Mouse (Mus musculus): Measurements from ENCODE around the gene Cdk18. TPM values are rescaled to one million over a fixed set of nuclear protein-coding genes. Genes with fewer than 3 reads are reported as not detected.

Cdk18 gene
- total RNA-seq, 2 experiments from 2014 or later, result 9.9 to 12.5 TPM

- intact Hi-C loops (cut with DNase I), result no loop called here
- DNase-seq, result no peak
Observed at GRCm38 (mm10) chr1:132150817-132151601, 11.5 kb upstream of the Cdk18 start.

DNA sequence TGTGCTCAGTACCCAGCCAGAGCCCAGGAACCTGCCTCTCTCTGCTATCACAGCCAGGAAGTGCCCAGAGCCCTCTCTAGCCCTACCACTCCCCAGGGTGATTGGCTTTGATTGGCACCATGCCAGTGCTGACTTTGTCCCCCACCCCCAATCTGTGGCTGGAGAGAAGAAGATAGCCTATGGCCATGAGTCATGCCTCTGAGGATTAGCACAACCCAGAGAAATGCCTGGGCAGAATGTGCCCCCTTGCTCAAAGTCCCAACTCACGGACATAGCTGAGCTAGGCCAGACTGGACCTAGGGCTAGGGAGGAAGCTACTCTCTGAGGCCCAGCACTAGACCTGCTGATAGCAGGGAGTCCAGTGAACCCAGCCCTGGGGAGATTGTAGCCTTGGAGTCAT lies 10.7 kb upstream of the Cdk18 start:
- DNase-seq, result no peak
- intact Hi-C loops (cut with DNase I), result no loop called here

GRCm38 (mm10) chr1:132149410-132149809 lies 9.9 kb upstream of the Cdk18 start:
- intact Hi-C loops (cut with DNase I), result no loop called here
- no peak for DNase-seq

GRCm38 (mm10) chr1:132145973-132146685 lies 6.6 kb upstream of the Cdk18 start:
- intact Hi-C loops (cut with DNase I), result no loop called here
- no peak for DNase-seq

- intact Hi-C loops (cut with DNase I), result no loop called here
- DNase-seq, result no peak
Observed at GRCm38 (mm10) chr1:132144837-132145236, 5.4 kb upstream of the Cdk18 start.

- DNase-seq, result no peak
- intact Hi-C loops (cut with DNase I), result no loop called here
Observed at GRCm38 (mm10) chr1:132144223-132144622, 4.7 kb upstream of the Cdk18 start.

DNA sequence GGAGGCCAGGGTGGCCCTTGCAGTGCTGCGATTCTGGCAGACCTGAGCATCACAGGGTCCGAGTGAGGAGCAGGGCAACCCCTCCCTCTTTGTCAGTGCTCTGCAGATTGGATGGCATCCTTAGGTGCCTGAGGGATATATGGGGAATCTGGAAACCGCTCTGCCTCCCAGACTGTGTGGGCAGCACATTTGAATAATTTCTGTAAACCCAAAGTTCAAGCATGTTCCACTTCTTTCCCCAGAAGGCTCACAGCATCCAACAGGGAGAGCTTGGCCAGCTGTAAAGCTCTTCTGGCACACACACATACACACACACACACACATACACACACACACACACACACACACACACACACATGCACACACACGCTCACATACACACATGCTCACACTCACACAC lies 4.2 kb upstream of the Cdk18 start:
- no peak for DNase-seq
- intact Hi-C loops (cut with DNase I), result no loop called here

DNA sequence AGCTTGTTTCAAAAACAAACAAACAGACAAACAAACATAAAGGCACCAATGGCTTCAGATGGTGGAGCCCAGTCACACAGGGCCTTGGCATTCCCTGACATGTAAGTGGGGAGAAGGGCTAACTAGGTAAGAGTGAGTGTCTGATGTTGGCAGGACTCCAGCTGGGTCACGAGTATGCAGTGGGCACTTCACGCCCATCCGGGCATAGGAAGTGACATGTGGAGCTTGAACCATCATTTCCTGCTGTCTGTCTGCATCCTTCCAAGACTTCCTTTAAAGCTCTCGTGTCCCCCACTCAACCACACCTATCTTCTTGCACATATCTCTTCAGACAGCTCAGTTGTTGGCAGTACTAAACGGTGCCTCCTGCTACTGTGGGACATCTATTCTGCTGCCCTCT lies 3.6 kb upstream of the Cdk18 start:
- intact Hi-C loops (cut with DNase I), result no loop called here
- no peak for DNase-seq

DNA sequence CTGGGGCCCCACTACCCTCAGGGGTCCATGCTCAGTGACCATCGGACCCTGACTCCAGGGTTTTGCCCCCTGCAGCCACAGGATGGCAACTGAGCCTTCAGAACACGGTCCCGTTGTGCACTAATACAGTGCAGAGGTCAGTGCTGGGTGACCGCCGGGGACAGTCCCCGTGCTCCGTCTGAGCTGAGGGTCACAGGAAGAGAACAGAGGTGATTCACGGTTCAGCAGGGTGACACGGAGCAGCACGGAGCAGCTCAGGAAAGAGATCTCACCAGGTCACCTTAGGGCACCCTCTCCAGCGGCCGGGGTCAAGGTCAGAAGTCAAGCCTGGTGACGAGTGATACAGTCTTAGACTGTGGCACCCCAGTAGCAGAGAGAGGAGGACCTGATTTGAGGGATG lies 2.3 kb upstream of the Cdk18 start:
- DNase-seq, result no peak
- intact Hi-C loops (cut with DNase I), result no loop called here

DNA sequence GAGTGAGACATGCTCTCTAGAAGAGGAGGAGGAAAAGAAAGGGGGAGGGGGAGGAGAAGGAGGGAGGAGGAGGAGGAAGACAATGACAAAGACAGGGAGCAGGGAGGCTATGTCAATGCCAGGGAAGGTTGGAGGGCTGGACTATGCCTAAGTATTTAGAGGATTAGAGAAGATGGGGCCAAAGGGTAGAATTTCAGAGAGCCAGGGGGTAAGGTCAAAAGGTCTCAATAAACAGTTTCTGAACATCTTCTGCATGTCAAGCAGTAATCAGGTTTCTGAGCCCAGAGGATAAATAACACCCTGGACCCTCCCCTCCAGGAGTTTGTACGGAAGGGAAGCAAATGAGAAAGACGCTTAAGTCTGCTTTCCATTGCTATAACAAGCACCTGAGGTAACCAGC lies 1.7 kb upstream of the Cdk18 start:
- no peak for DNase-seq
- intact Hi-C loops (cut with DNase I), result no loop called here

- intact Hi-C loops (cut with DNase I), result no loop called here
Observed at GRCm38 (mm10) chr1:132140574-132140973, 1.1 kb upstream of the Cdk18 start.

DNA sequence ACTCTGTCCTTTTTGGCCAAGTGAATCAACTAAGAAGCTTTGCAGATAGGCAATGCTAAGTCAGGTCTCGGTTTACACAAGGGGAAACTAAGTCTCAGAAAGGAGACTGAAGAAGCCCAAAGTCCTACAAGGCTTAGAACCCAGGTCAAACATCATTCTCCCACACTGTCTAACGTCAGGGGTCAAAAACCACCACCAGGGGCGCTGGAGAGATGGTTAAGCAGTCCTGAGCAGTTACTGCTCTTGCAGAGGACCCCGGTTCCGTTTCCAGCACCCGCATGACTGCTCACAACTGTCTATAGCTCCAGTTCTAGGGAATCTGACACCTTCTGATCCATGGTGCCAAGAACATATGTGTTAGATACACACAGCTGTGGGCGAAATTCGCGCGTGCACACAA lies 687 bp upstream of the Cdk18 start:
- DNase-seq, result peak in 1 of 2 experiments; percentile 59
- intact Hi-C loops (cut with DNase I), result no loop called here

More at GRCm38 (mm10) chr1:132140574-132140973, 1.1 kb upstream of the Cdk18 start:
- no peak for DNase-seq

DNA sequence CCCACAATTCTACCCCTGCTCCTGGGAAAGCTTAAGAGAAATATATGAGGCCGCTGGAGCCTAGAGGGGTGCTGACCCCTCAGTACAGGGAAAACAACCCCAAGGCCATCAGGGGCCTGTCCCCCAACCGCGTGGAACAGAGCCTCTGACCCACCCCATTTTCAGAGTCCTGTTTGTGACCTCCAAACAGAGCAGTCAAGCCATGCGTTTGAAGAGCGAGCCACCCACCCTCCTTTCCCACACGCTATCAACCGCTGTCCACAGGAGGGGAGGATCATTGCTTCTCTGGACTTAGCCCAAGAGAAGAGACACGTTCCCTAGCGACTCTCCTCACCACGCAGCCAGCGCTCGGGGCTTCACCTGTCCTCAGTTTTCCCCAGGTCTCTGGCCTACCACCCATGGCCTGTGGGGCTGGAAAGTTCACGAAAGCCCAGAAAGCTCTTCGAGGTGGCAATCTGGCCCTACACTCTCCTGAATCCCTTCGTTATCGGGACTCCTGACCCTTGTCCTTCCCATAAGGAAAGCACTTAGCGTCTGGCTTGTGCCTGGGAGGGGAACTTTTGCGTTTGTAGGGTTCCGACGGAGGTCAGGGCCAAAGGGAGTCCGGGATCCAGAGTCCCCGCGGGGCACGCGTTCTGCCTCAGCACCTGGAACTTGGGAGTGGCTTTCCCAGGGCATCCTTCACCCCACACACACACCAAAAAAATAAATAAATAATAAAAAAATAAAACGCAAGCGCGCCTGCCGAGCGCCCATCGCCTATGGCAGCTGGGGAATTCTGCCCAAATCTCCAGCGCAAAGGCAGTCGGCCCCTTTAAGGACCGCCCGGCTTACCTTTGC lies 688 bp downstream of the Cdk18 start:
- no peak for DNase-seq
- intact Hi-C loops (cut with DNase I), result no loop called here

- DNase-seq, result no peak
- intact Hi-C loops (cut with DNase I), result no loop called here
Observed at GRCm38 (mm10) chr1:132137935-132138575, 1.4 kb downstream of the Cdk18 start.

DNA sequence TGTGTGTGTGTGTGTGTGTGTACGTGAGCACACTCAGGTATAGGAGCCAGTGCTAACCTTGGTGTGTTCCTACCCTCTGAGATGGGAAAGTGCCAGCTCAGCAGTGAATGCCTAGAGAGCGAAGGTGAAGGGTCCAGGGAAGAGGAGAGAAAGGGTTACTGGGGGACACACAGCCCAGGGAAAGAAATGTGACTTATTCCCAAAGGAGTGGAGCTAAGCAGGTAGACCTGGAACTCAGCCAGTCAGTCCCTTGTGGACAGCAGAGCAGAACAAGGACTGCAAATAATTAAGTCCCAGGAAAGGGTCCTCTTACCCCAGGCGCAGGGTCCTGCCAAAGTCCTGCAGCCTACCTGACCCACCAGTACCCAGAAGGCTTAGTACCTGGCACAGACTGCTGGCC lies 2.6 kb downstream of the Cdk18 start:
- DNase-seq, result no peak
- intact Hi-C loops (cut with DNase I), result no loop called here

DNA sequence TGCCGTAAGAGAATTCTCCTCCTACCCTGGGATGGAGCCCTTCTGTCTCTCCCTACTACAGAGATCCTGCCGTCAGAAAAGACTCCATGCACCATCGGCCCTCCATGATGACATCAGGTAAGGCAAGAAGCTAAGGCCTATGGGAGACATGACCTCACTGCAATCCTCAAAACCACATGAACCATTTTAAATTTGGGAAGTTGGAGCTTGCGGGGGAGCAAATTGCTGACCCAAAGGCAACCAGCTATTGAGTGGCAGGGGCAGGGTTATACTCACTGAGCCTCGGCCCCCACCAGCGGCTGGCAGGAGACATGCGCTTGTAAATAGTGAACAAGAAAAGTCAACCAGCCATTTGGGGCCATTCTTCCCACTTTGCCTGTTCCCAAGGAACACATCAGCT lies 3.9 kb downstream of the Cdk18 start:
- intact Hi-C loops (cut with DNase I), result no loop called here
- DNase-seq, result no peak

GRCm38 (mm10) chr1:132128311-132128710 lies 11.2 kb downstream of the Cdk18 start:
- DNase-seq, result peak; percentile 25 to 39
- intact Hi-C loops (cut with DNase I), result no loop called here

- peak in 1 of 2 experiments; percentile 35 for DNase-seq
- intact Hi-C loops (cut with DNase I), result no loop called here
Observed at GRCm38 (mm10) chr1:132125803-132126405, 13.6 kb downstream of the Cdk18 start.

- DNase-seq, result peak; percentile 17 to 36
- intact Hi-C loops (cut with DNase I), result no loop called here
Observed at GRCm38 (mm10) chr1:132125249-132125648, 14.2 kb downstream of the Cdk18 start.

DNA sequence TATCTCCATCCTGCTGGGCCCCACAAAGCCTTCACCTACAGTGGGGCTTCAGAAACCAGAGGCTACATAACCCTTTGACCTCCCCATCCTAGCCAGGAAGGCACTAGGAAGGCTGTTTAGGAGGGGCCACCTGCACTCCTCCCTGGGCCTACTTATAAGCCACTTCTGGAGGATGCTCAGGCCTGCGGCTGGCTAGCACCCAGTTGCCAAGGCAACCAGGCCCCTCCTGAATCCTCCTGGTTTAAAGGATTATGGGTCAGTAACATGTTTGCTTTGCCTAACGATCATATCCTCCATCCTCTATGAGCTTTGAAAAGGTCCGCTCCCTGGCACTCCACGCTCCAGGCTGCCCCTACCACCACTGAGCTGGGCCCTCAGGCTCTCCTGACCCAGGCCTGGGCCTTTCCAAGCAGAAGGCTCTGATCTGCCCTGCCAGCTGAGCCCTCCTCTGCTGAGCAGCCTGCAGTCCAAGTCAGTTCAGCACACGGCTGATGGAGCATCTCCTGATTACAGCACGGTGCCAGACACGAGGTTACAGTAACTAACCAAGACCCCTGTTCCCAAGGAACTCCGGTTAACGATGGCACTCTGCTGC lies 16.0 kb downstream of the Cdk18 start:
- intact Hi-C loops (cut with DNase I), result loop anchor here (5.0 kb wide), 2 partner anchors 184 to 234 kb away; no protein-coding TSS in a partner anchor
- DNase-seq, result no peak

All from heart, postnatal 14 days (tissue).